Mouse (Mus musculus) lung, postnatal 0 days (tissue): ENCODE data around the gene Aldh3b2. TPM values are rescaled to one million over a fixed set of nuclear protein-coding genes. Genes with fewer than 3 reads are reported as not detected.

ENCODE experiments used
- ATAC-seq: fragments of 200-750 bp; cut with Nextera tagmentation; 2 replicates; pipeline ENCODE4 v1.8.0; 2017; ENCODE audit warnings: moderate library complexity
- DNase-seq: peaks from one replicate; pipeline ENCODE4 v3.0.0-alpha.2; 2016; ENCODE audit warnings: low spot score
- H3K27ac ChIP-seq: fragments of 300-500 bp; sonication (generic); 2 replicates; pipeline ENCODE4 v1.5.1; 2014; ENCODE audit warnings: antibody characterized with exemption, mild to moderate bottlenecking, low read length, mixed read lengths
- H3K27me3 ChIP-seq: fragments of 300-500 bp; sonication (generic); replicated peaks from 2 replicates; pipeline ENCODE4 v1.6.1; 2014; ENCODE audit warnings: low read length, mixed read lengths; ENCODE audit not compliant: insufficient read depth
- H3K36me3 ChIP-seq: fragments of 300-500 bp; sonication (generic); 2 replicates; pipeline ENCODE4 v1.6.1; 2014; ENCODE audit warnings: low read length, mixed read lengths; ENCODE audit not compliant: insufficient read depth
- H3K4me1 ChIP-seq: fragments of 300-500 bp; sonication (generic); 2 replicates; pipeline ENCODE4 v1.6.1; 2014; ENCODE audit warnings: antibody characterized with exemption, low read depth, low read length, mixed read lengths; ENCODE audit not compliant: insufficient read depth
- H3K4me2 ChIP-seq: fragments of 300-500 bp; sonication (generic); replicated peaks from 2 replicates; pipeline ENCODE4 v1.6.1; 2014; ENCODE audit warnings: low read depth, mild to moderate bottlenecking, low read length, moderate library complexity, mixed read lengths
- H3K4me3 ChIP-seq: fragments of 300-500 bp; sonication (generic); 2 replicates; pipeline ENCODE4 v1.5.1; 2014; ENCODE audit warnings: low read depth, low read length
- H3K9ac ChIP-seq: fragments of 300-500 bp; sonication (generic); replicated peaks from 2 replicates; pipeline ENCODE4 v1.6.1; 2014; ENCODE audit warnings: low read depth, mild to moderate bottlenecking
- H3K9me3 ChIP-seq: fragments of 300-500 bp; sonication (generic); 2 replicates; pipeline ENCODE4 v1.6.1; 2016; ENCODE audit warnings: low read length, mixed read lengths
- CTCF ChIP-seq: IDR thresholded peaks from 2 replicates; pipeline ENCODE4 v1.5.1; 2016; ENCODE audit warnings: antibody characterized with exemption, mild to moderate bottlenecking
- EP300 ChIP-seq: IDR thresholded peaks from 2 replicates; pipeline ENCODE4 v1.6.1; 2016; ENCODE audit warnings: antibody characterized with exemption, mild to moderate bottlenecking, control low read depth
- WGBS: fragments of 180-500 bp; shearing (Covaris S2); extraction: QIAGEN DNeasy Blood & Tissue Kit; methylation state at CpG from one replicate; pipeline ENCODE4 v1.1.7; 2014; 5-methylcytosine and 5-hydroxymethylcytosine counted together
- polyA plus RNA-seq: library from polyadenylated mRNA; unstranded; fragments of >200 nt; fragmentation: Nextera tagmentation; extraction: Ambion mirVana; gene quantifications from 2 replicates; pipeline ENCODE4 v1.2.1, GENCODE M21; 2015

The Aldh3b2 gene
- 0.47 and 0.71 TPM in 2 replicates for polyA plus RNA-seq

DNA sequence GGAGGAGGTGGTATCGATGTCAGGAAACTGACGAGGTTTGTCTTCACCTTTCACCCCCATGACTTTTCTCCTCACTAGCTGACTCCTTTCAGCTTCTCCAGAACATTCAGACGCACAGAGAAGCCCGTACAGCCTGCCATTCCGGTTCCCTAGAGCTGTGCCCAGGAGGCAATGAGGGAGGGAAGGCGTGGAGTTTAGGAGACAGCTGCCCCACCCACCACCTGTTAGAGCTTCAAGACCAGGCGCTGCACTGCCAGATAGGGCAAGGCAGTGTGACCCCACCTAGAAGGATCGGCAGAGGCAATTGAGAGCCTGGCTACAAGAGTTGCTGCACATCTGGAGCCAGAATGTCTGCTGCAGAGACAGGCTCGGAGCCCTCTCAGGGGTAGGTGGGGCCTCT is at the start of gene Aldh3b2:
Aldh3b2 (plus strand) TSS at position 100 of the 400 bp plus-strand sequence.
- Histone ChIP-seq H3K27me3 (no peaks in the 10 kb centered on the region), H3K4me3 (no peak within 1 kb of the TSS), H3K4me2 (no peak within 1 kb of the TSS), H3K9me3 (no peaks in the 10 kb centered on the region), H3K27ac (no peak within 1 kb of the TSS), H3K9ac (no peak within 1 kb of the TSS), H3K36me3 (no peaks in the 10 kb centered on the region), H3K4me1 (no peaks in the 10 kb centered on the region)
- ATAC-seq, result peak; percentile 72
- DNase-seq, result peak; percentile 62
- 33% methylated on average over 9 of the region's 9 CpGs for WGBS
- TF ChIP-seq CTCF, result no peak
- no peak for TF ChIP-seq EP300

DNA sequence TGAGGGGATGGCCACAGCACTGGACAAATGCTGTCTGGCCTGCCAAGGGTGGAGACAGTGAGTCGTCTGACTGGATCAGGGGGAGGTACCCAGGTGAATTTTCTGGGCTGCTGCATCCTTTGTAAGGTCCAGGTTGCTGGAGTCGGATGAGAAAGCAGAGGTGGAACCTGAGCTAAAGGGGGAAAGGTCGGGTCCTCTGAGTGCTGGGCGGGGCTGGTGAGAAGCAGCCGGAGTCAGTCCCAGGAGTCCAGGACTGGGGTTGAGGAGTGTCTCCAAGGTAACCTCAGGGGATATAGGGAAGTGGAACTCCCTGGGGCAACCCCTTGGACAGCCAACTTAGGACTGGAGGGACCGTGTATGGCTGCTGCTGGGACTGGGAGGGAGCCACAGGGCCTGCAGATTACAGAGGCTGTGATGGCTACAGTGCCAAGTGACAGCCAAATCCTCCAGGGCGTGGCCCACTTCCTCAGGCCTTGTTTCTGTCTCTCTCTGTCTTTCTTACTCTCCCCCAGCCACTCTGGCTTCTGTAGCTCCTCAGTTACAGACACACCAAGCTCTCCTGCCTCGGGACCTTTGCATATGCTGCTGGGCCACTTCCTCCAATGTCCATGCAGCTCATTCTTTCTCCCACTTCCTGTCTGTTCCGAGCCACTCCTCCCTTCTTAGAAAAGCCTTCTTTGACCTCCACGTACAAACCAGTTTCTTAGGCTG is 49.3 kb upstream of the Aldh3b2 start:
- no peak overlapping the region for H3K9ac ChIP-seq
- DNase-seq (no peak), ATAC-seq (no peak)
- H3K27me3 ChIP-seq, result no peaks in the 10 kb centered on the region
- peak overlapping the region; percentile 66; the same call in 1 of the 2 replicates for H3K27ac ChIP-seq
- TF ChIP-seq CTCF, result no peak
- no peak for TF ChIP-seq EP300
- 43% methylated on average over 10 of the region's 10 CpGs for WGBS
- H3K36me3 ChIP-seq, result no peaks in the 10 kb centered on the region
- no peaks in the 10 kb centered on the region for H3K9me3 ChIP-seq
- H3K4me1 ChIP-seq, result peaks cover 17% of the 10 kb centered on the region; the same call in 1 of the 2 replicates
- no peak overlapping the region for H3K4me3 ChIP-seq
- no peak overlapping the region for H3K4me2 ChIP-seq

DNA sequence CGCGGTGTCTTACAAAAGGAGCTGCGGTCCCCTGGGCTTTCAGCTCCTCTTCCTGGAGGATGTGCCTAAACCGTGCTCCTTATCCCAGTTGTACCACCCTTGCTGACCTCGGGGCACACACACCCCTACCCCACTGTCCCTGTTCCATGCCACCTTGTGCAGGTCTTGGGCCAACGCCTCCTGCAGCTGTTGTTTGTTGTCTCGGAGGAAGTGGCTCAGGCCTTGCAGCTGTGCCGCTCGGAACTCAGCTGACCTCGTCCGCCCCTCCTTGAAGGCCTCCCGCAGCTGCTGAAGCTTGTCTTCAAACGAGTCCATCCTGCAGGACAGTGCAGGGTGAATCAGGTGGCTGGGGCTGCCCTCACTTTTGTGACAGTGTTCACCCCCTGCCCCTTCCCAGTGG is 48.5 kb upstream of the Aldh3b2 start:
- Histone ChIP-seq H3K4me1 (peaks cover 17% of the 10 kb centered on the region; the same call in 1 of the 2 replicates), H3K36me3 (no peaks in the 10 kb centered on the region), H3K4me2 (no peak overlapping the region), H3K27ac (peak overlapping the region; percentile 66; the same call in 1 of the 2 replicates), H3K9ac (no peak overlapping the region), H3K9me3 (no peaks in the 10 kb centered on the region), H3K4me3 (no peak overlapping the region), H3K27me3 (no peaks in the 10 kb centered on the region)
- TF ChIP-seq CTCF, result no peak
- no peak for TF ChIP-seq EP300
- ATAC-seq (peak; percentile 14), DNase-seq (peak; percentile 63)
- WGBS, result 37% methylated on average over 13 of the region's 13 CpGs

DNA sequence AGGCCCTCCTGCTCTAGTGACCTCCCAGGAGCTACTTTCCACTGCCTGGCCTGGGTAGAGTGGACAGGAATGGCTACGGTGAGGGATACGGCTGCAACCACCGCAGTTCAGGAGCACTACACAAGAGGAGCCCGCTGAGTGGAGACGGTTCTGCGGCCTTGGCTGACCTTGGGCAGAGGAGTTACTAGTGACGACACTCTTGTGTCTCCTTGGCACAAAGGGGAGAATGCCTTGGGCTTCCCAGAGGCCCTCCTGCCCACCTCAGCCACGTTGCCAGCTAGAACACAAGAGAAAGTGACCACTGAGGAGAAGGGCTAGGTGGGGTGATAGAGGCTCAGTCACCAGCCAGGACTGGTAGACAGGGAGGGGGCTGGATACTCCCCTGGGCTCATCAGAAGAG is 47.9 kb upstream of the Aldh3b2 start:
- no peaks in the 10 kb centered on the region for H3K36me3 ChIP-seq
- H3K27ac ChIP-seq, result peak overlapping the region; percentile 66
- H3K4me3 ChIP-seq, result no peak overlapping the region
- no peak for TF ChIP-seq CTCF
- no peak for TF ChIP-seq EP300
- DNase-seq (no peak), ATAC-seq (no peak)
- 66% methylated on average over 8 of the region's 8 CpGs for WGBS
- H3K9ac ChIP-seq, result no peak overlapping the region
- no peaks in the 10 kb centered on the region for H3K27me3 ChIP-seq
- H3K4me1 ChIP-seq, result peaks cover 22% of the 10 kb centered on the region
- no peak overlapping the region for H3K4me2 ChIP-seq
- no peaks in the 10 kb centered on the region for H3K9me3 ChIP-seq

DNA sequence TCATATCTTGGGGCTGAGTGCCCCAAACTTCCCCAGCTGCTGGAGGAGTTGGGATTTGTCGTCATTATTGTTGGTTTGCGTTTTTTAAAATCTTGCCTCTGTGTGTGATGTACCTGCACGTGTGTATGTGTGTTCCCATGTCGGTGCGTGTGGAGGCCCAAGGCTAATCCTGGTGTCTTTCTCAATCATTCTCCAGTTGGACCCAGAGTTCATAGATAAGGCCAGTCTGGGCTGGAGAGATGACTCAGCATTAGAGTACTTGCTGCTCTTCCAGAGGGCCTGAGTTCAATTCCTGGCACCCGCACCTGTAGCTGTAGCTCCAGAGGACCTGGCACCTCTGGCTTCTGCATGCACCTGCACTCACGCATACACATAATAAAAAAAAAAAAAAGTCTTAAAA is 47.3 kb upstream of the Aldh3b2 start:
- H3K36me3 ChIP-seq, result no peaks in the 10 kb centered on the region
- H3K4me1 ChIP-seq, result peaks cover 29% of the 10 kb centered on the region
- no peaks in the 10 kb centered on the region for H3K27me3 ChIP-seq
- no peaks in the 10 kb centered on the region for H3K9me3 ChIP-seq
- H3K4me3 ChIP-seq, result no peak overlapping the region
- no peak for ATAC-seq
- WGBS, result 92% methylated on average over 7 of the region's 7 CpGs
- no peak for TF ChIP-seq CTCF
- no peak for TF ChIP-seq EP300
- no peak overlapping the region for H3K4me2 ChIP-seq
- DNase-seq, result no peak
- no peak overlapping the region; the same call in 1 of the 2 replicates for H3K27ac ChIP-seq
- H3K9ac ChIP-seq, result no peak overlapping the region

DNA sequence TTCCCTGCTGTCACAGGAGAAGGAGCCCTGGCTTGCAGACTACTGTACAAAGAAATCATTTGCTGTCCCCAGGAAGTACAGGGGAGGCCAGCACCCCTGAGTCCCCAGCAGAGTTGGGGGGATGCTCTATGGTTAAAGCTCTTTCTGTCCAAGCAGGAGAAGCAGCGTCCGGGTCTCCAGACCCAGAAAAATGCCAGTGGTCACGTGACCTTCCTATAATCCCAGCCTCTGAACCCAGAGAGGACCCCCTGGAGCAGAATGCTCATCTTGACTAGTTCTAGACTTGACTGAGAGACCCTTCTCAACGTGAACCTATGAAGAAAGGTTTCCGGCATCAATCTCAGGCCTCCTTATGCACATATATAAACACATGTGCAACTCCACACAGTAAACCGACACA is 46.3 kb upstream of the Aldh3b2 start:
- Histone ChIP-seq H3K9ac (no peak overlapping the region), H3K4me3 (no peak overlapping the region), H3K27ac (peak overlapping the region; percentile 60), H3K36me3 (no peaks in the 10 kb centered on the region), H3K27me3 (no peaks in the 10 kb centered on the region), H3K4me1 (peaks cover 36% of the 10 kb centered on the region), H3K9me3 (no peaks in the 10 kb centered on the region), H3K4me2 (no peak overlapping the region)
- ATAC-seq, result no peak
- 77% methylated on average over 6 of the region's 6 CpGs for WGBS
- DNase-seq, result no peak
- TF ChIP-seq EP300 (no peak), CTCF (no peak)
